Mouse (Mus musculus) T-helper 17 cell (primary cell): ENCODE data around the gene Asgr2.
"Not testable (repeated sequence)": the region's sequence is repeated elsewhere in the genome, so short reads cannot be mapped to it uniquely, and the experiment has no call there.

ENCODE experiments used
- in situ Hi-C, 2 experiments: fragments of 300-600 bp; cut with MboI, MseI; formaldehyde crosslinking; loops; 1 replicate in 1 of 2; 2 replicates in 1 of 2; pipeline ENCODE4 v1.15.1; 2025; ENCODE audit warnings: high pct_unique_total_duplicates in 2 of 2

Asgr2 gene

DNA sequence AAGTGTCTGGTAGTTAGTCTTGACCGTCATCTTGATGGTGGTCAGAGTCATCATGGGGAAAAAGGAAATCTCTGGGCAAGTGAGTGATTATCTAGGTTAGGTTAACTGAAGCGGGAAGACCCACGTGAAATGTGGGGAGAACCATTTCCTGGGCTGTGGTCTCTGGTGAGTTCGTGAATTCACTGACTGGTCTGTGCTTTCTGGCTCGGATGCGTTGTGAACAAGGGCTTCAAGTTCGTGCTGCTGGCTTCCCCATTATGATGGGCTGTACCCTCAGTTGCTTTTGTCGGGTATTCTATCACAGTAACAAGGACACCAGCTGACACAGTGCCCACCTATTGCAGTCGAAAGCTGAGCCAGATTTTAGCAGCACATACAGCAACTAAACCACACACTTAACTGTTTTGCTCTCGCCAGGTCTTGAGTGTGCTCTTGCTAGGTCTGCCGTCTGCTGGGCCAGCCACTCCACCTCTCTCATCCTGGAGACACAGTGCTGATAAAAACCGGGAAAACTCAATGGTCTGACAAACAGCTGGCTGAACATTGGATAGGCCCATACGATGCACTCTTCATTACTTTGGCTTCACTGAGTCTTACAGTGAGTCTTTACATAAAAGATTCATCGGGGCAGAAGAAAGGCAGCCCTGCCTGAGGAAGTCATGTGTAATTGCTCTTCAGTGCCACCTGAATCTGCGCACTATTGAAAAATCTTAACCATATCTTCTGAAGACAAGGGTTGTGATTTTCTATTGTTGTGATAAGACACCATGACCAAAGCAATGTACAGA, 11.4 kb upstream of the Asgr2 start:
- in situ Hi-C loops: no loop called here

DNA sequence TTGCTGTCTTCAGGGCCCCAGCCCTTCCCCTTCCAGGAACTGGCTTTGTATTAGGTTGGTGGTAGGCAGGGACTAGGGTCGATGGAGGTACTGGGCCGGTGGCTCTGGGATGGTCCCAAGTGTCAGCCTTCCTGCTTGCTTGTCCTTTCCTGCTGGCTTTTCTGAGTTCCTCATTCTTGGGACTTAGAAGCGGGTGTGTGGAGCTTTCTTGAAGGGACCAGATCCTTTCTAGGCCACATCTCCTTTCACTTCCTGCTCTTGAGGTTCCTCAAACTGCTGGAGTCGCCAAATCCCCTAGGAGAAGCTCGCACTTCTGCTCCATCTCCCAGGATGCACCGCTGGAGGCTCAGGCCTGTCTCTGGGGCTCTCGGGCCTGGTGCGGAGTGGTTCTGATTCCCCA, 7.9 kb upstream of the Asgr2 start:
- in situ Hi-C loops: no loop called here

DNA sequence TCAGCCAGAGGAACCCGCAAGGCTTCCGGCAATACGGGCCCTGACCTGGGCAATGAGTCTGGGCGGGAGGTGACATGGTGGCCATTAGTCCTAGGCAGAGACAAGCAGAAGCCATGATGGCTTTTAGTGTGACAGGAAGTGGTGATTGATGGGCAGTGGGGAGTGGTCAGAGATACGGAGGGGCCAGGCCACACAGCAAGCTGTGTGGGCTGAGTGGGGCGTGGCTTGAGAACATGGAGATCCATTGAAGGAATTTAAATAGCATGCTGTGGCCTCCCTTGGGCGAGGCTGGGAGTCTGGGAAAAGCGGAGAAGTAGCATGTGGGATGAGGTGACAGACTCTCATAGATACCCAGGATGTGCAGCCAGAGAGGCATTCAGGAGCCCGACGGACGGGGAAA, 5.0 kb downstream of the Asgr2 start:
- in situ Hi-C loops: no loop called here

DNA sequence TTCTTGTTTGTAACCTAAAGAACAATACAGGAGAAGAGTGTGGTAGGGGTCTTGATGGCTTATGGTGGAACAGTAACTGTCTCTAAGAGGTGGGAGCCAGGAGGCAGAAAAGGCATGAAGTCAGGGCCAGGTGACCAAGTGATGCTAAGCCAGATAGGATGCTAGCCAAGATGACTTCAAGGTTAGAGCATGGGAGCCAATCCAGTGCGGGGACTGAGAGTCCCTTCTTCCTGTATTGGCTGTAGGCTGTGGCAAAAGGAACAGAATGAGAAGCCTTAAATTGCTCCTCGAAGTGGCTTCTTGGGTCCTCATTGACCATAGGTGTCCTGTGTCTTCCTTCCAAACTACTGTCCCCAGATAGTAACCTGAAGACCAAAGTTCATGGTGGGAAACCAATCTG, 6.7 kb downstream of the Asgr2 start:
- in situ Hi-C loops: no loop called here

DNA sequence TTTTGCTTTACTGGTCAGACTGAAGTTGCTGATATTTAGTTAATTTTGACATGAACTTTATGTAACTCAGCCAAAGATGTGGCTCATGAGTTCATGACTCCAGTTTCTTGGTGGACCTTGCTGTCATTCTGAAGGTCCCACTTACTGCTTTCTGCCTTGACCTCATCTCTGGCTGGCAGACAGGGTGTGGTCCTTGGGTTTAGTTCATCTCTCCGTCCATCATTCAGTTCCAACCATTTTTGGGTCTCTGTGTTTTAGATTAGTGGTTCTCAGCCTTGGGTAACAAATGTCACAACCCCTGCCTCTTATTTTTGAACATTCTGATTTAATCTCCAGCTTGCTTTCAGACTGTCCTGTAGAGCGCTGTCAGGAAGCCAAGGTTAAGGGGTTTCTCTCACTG, 7.4 kb downstream of the Asgr2 start:
- in situ Hi-C loops: loop anchor here in 1 of 2 experiments (5.0 kb wide), 1 partner anchor 48 kb away; the partner anchor contains the start of gene Asgr1

DNA sequence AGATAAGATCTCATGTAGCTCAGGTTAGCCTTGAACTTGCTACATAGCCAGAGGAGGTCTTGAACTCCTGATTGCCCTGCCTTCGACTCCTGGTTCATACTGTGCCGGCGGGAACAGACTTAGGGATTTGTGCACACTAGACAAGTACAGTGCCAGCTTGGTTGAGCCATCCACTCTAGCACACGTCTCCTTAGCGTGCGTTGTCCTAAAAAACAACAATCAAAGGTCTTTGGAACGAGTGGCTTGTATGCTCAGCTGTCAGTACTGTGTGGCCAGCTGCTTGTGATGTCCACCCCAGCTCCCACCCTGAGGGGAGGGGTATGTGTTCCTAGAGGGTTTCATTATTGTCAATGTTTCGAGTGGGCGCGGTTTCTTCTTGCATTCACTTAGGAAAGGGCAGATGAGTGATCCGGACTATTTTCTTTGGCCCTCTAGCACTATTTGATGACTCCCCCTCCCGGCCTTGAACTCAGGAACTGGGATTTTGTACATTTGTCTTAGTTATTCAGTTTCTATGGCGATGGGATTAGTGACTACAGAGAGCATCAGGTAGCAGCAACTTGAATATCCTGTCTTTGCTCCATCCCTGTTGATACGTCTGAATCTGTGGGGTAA, 11.4 kb downstream of the Asgr2 start:
- in situ Hi-C loops: loop anchor here in 1 of 2 experiments (5.0 kb wide), 1 partner anchor 52 kb away; the partner anchor contains the start of gene Asgr1

DNA sequence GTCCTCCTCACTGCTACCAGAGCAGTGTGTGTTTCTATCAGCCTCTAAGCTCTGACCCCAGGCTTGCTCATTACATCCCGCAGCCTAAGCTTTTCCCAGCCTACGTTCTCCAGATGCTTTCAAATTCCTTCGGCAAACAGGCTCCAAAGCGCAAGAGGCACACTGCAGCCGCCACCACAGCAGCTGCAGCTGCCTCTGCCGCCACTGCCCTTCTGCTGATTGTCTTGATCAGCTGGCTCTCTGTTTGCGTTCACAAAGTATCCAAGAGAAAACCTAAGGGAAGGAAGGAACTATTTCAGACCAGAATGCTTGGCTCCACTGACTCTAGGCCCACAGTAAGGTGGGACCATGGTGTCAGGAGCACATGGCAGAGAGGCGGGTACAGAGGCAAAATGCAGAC, 14.6 kb downstream of the Asgr2 start:
- in situ Hi-C loops: no loop called here

DNA sequence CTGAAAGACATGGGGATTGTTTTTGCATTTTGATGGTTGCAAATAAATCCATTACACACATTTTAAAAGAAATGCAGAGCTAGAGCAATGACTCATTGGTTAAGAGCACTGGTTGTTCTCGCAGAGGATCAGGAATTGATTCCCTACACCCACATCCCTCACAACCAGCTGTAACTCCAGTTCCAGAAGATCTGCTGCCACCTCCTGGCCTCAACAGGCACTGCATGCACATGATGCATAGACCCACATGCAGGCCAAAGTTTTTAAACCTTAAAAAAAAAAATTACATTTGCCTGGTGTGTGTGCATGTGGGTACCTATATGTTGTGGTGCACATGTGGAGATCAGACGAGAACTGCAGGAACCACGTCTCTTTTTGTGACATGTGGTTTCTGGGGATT, 17.7 kb downstream of the Asgr2 start:
- in situ Hi-C loops: loop anchor here in 1 of 2 experiments (5.0 kb wide), 1 partner anchor 1078 kb away; no protein-coding TSS in a partner anchor

DNA sequence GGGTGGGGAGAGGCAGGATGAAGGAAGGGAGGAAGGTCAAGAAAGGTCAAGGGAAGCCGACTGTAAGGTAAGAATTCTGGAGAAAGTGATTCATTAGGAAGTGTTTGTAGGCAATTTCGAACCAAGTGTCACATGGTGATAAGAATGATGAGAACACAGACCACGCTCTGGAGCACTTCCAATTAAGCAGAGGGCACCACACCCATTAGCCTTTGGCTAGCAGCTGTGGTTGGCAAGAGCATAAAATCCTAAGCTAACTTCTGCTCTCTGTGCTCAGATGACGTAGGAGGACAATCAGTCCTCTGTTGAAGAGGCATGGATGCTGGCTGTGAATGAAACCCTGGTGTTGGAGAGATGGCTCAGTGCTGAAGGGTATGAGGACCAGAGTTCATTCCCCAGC, 22.1 kb downstream of the Asgr2 start:
- in situ Hi-C loops: loop anchor here in 1 of 2 experiments (5.0 kb wide), 1 partner anchor 1082 kb away; no protein-coding TSS in a partner anchor

DNA sequence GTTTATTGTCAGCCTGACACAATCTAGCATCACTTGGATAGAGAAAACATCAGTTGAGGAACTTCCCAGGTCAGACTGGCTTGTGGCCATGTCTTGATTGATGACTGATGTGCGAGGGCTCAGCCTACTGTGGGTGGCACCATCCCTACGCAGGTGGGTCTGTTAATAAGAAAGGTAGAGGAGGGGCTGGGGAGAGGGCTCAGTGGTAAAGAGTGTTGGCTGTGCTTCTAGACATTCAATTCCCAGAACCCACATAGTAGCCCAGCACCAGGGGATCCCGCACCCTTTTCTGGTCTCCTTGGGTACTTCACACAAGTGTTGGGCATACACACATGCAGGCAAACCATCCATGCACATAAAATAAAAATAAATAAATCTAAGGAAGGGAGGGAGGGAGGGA, 23.5 kb downstream of the Asgr2 start:
- in situ Hi-C loops: no loop called here

DNA sequence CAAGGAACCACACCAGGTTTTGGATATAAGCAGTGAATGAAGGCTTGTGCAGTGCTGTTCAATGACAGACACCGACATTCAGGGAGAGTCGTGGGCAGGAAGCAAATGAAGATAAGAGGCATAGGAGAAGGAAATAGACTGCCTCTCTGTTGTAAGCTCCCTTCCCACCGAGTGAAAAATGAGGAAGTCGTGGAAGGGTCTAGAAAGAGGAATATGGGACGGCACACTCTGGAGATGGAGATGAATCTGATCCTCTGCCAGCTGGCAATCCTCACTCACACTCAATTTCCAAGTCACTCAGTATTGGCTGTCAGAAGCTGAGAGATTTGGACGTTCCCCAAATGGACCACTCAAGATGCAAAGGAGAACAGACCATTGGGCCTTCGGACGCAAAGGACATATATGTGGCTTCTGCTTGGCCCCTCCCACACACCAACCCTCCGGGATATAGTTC, 37.5 kb downstream of the Asgr2 start, which contains the start of gene Mgl2:
Gene Mgl2, plus strand, starts transcription at position 404 of the 454 bp plus-strand sequence.
- in situ Hi-C loops: loop anchor here (5.0 kb wide), 2 partner anchors 42 to 892 kb away; no protein-coding TSS in a partner anchor

DNA sequence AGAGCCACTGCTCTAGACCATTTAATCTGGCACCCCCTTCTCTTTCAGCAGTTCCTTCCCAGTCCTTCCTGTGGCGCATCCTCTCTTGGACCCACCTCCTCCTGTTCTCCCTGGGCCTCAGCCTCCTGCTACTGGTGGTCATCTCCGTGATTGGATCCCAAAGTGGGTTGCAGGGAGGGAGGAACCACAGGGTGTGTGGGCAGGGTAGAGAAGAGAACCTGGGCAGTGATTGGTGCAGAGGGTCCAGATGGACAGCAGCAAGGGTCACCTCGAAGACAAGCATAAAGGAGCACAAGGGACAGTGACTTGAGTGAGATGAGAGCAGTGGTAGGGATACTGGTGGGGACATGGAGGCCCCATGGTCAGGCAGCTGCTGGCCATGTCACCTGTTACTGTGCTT, 42.6 kb downstream of the Asgr2 start:
- in situ Hi-C loops: not testable (repeated sequence)

DNA sequence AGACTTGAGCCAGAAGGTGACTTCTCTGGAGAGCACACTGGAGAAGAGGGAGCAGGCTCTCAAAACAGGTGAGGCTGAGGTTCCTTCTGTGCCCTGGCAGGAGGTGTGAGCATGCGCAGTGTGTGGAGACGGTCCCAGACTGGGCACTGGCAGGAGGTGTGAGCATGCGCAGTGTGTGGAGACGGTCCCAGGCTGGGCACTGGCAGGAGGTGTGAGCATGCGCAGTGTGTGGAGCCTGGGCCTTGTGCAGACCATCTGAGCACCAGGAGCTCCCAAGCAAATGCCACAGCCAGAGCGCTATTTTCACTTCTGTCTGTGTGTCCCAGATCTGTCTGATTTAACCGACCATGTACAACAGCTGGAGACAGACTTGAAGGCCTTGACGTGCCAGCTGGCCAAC, 43.5 kb downstream of the Asgr2 start:
- in situ Hi-C loops: not testable (repeated sequence)

DNA sequence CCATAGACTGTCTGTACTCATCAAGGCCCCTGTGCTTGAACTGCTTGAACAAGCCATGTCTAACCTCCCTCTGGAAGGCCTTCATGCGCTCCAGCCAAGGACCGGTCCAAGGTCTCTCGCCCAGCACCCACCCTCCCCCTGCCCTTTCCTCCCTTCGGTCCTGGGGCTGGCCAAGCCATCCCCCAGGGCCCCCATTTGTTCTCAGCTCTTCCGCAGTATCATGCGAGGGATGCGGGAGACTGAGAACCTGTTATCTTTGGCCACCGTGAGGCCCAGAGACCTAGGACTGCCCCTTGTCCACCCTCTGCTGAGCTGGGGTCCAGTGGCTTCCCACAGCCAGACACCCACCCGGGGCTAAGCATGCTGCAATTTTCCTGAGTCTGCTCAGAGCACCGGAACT, 46.7 kb downstream of the Asgr2 start:
- in situ Hi-C loops: no loop called here

DNA sequence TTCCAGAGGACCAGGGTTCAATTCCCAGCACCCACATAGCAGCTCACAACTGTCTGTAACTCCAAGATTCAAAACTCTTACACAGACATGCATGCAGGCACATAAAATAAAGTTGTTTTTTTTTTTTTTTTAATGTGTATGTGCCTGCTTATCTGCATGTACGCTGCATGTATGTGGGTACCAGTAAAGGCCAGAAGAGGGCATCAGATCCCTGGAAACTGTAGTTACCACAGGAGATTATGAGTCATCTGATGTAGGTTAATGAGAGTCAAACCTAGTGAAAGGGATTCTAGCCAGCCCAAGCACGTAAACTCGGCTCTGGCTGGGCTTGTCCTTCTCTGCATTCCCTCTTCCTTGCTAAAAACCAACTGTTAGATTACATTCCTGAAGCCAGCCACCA, 58.6 kb downstream of the Asgr2 start:
- in situ Hi-C loops: no loop called here
